Mouse (Mus musculus) neural tube, embryonic 12.5 days (tissue): ENCODE measurements around the gene Islr. TPM values are rescaled to one million over a fixed set of nuclear protein-coding genes. Genes with fewer than 3 reads are reported as not detected.

Source experiments
- ATAC-seq: fragments of 200-750 bp; cut with Nextera tagmentation; 2 replicates; pipeline ENCODE4 v1.8.0; 2017; ENCODE audit warnings: low read depth, mild to moderate bottlenecking, moderate TSS enrichment, moderate library complexity; ENCODE audit not compliant: low FRiP score
- H3K27ac ChIP-seq: fragments of 300-500 bp; sonication (generic); 2 replicates; pipeline ENCODE4 v1.5.1; 2016
- H3K27me3 ChIP-seq: fragments of 300-500 bp; sonication (generic); replicated peaks from 2 replicates; pipeline ENCODE4 v1.6.1; 2016; ENCODE audit warnings: mild to moderate bottlenecking
- H3K36me3 ChIP-seq: fragments of 300-500 bp; sonication (generic); 2 replicates; pipeline ENCODE4 v1.6.1; 2016; ENCODE audit warnings: mild to moderate bottlenecking
- H3K4me1 ChIP-seq: fragments of 300-500 bp; sonication (generic); 2 replicates; pipeline ENCODE4 v1.6.1; 2016
- H3K4me2 ChIP-seq: fragments of 300-500 bp; sonication (generic); replicated peaks from 2 replicates; pipeline ENCODE4 v1.6.1; 2016; ENCODE audit warnings: mild to moderate bottlenecking
- H3K4me3 ChIP-seq: fragments of 300-500 bp; sonication (generic); 2 replicates; pipeline ENCODE4 v1.5.1; 2016
- H3K9ac ChIP-seq: fragments of 300-500 bp; sonication (generic); 2 replicates; pipeline ENCODE4 v1.6.1; 2016; ENCODE audit warnings: mild to moderate bottlenecking
- H3K9me3 ChIP-seq: fragments of 300-500 bp; sonication (generic); 2 replicates; pipeline ENCODE4 v1.6.1; 2016; ENCODE audit warnings: mild to moderate bottlenecking
- WGBS: fragments of 180-500 bp; shearing (Covaris S2); methylation state at CpG from one replicate; pipeline ENCODE4 v1.1.7; 2016; 5-methylcytosine and 5-hydroxymethylcytosine counted together
- polyA plus RNA-seq: library from polyadenylated mRNA; unstranded; fragments of >200 nt; fragmentation: Nextera tagmentation; extraction: Ambion mirVana; gene quantifications from 2 replicates; pipeline ENCODE4 v1.2.1, GENCODE M21; 2016

Gene Islr
- polyA plus RNA-seq, 1 experiment from 2014 or later = 48.7 TPM

- Histone ChIP-seq H3K4me2 (no peak overlapping the region), H3K9me3 (no peaks in the 10 kb centered on the region), H3K4me3 (no peak overlapping the region), H3K4me1 (peaks cover 20% of the 10 kb centered on the region; the same call in 1 of the 2 replicates), H3K36me3 (no peaks in the 10 kb centered on the region), H3K27me3 (no peaks in the 10 kb centered on the region), H3K27ac (no peak overlapping the region), H3K9ac (no peak overlapping the region)
- ATAC-seq = 0 out of 2 replicates have a peak, but pooled peaks have one; percentile 44
- WGBS = 56% methylated on average over 9 of the region's 9 CpGs
Observed at GRCm38 (mm10) chr9:58241780-58242485, 37.8 kb upstream of the Islr start.

GRCm38 (mm10) chr9:58234502-58235015, 30.5 kb upstream of the Islr start:
- ATAC-seq = no peak
- WGBS = 97% methylated on average over 28 of the region's 28 CpGs
- no peaks in the 10 kb centered on the region for H3K9me3 ChIP-seq

GRCm38 (mm10) chr9:58232374-58232773, 28.3 kb upstream of the Islr start:
- H3K27ac ChIP-seq = no peak overlapping the region
- no peak overlapping the region for H3K9ac ChIP-seq
- no peaks in the 10 kb centered on the region for H3K9me3 ChIP-seq
- H3K4me2 ChIP-seq = no peak overlapping the region
- H3K36me3 ChIP-seq = peaks cover 21% of the 10 kb centered on the region
- H3K27me3 ChIP-seq = no peaks in the 10 kb centered on the region
- H3K4me1 ChIP-seq = no peaks in the 10 kb centered on the region
- no peak for ATAC-seq
- H3K4me3 ChIP-seq = no peak overlapping the region
- 80% methylated on average over 5 of the region's 5 CpGs for WGBS

More at GRCm38 (mm10) chr9:58234502-58235015, 30.5 kb upstream of the Islr start:
- Histone ChIP-seq H3K27ac (no peak overlapping the region), H3K9ac (no peak overlapping the region), H3K27me3 (no peaks in the 10 kb centered on the region), H3K36me3 (peaks cover 9% of the 10 kb centered on the region), H3K4me2 (no peak overlapping the region), H3K4me1 (no peaks in the 10 kb centered on the region), H3K4me3 (no peak overlapping the region)

- 67% methylated on average over 6 of the region's 6 CpGs for WGBS
- no peaks in the 10 kb centered on the region for H3K27me3 ChIP-seq
- no peaks in the 10 kb centered on the region for H3K9me3 ChIP-seq
- H3K4me2 ChIP-seq = no peak overlapping the region
- peaks cover 21% of the 10 kb centered on the region for H3K36me3 ChIP-seq
- H3K4me1 ChIP-seq = no peaks in the 10 kb centered on the region
- no peak overlapping the region for H3K4me3 ChIP-seq
- no peak for ATAC-seq
- H3K27ac ChIP-seq = no peak overlapping the region
- no peak overlapping the region for H3K9ac ChIP-seq
Observed at GRCm38 (mm10) chr9:58231746-58232145, 27.6 kb upstream of the Islr start.

- Histone ChIP-seq H3K4me3 (no peak overlapping the region), H3K9me3 (no peaks in the 10 kb centered on the region), H3K4me2 (no peak overlapping the region), H3K9ac (no peak overlapping the region), H3K4me1 (no peaks in the 10 kb centered on the region), H3K36me3 (peaks cover 16% of the 10 kb centered on the region), H3K27ac (no peak overlapping the region), H3K27me3 (no peaks in the 10 kb centered on the region)
- WGBS = 94% methylated on average over 9 of the region's 9 CpGs
- no peak for ATAC-seq
Observed at GRCm38 (mm10) chr9:58228777-58229466, 24.8 kb upstream of the Islr start.

GRCm38 (mm10) chr9:58225915-58226913, 22.1 kb upstream of the Islr start:
- WGBS = 67% methylated on average over 9 of the region's 9 CpGs

GRCm38 (mm10) chr9:58224356-58224755, 20.2 kb upstream of the Islr start:
- Histone ChIP-seq H3K4me1 (no peaks in the 10 kb centered on the region), H3K27ac (no peak overlapping the region), H3K36me3 (peaks cover 10% of the 10 kb centered on the region), H3K9me3 (no peaks in the 10 kb centered on the region), H3K9ac (no peak overlapping the region), H3K4me3 (no peak overlapping the region), H3K27me3 (no peaks in the 10 kb centered on the region), H3K4me2 (no peak overlapping the region)
- WGBS = 94% methylated on average over 2 of the region's 2 CpGs
- ATAC-seq = no peak

More at GRCm38 (mm10) chr9:58225915-58226913, 22.1 kb upstream of the Islr start:
- Histone ChIP-seq H3K27me3 (no peaks in the 10 kb centered on the region), H3K9ac (no peak overlapping the region), H3K27ac (no peak overlapping the region), H3K4me3 (no peak overlapping the region), H3K9me3 (no peaks in the 10 kb centered on the region), H3K4me1 (no peaks in the 10 kb centered on the region), H3K36me3 (peaks cover 16% of the 10 kb centered on the region), H3K4me2 (no peak overlapping the region)
- no peak for ATAC-seq

- Histone ChIP-seq H3K4me3 (no peak overlapping the region), H3K4me2 (no peak overlapping the region), H3K27ac (no peak overlapping the region), H3K4me1 (no peaks in the 10 kb centered on the region), H3K27me3 (no peaks in the 10 kb centered on the region), H3K36me3 (no peaks in the 10 kb centered on the region), H3K9me3 (no peaks in the 10 kb centered on the region), H3K9ac (no peak overlapping the region)
- 73% methylated on average over 24 of the region's 24 CpGs for WGBS
- ATAC-seq = no peak
Observed at GRCm38 (mm10) chr9:58220218-58220903, 16.3 kb upstream of the Islr start.

GRCm38 (mm10) chr9:58218539-58218938, 14.4 kb upstream of the Islr start:
- no peaks in the 10 kb centered on the region for H3K27me3 ChIP-seq
- H3K9ac ChIP-seq = no peak overlapping the region
- 89% methylated on average over 3 of the region's 3 CpGs for WGBS
- H3K4me2 ChIP-seq = no peak overlapping the region
- ATAC-seq = no peak
- H3K4me1 ChIP-seq = peaks cover 7% of the 10 kb centered on the region
- no peaks in the 10 kb centered on the region for H3K9me3 ChIP-seq
- H3K27ac ChIP-seq = no peak overlapping the region
- H3K36me3 ChIP-seq = no peaks in the 10 kb centered on the region
- no peak overlapping the region for H3K4me3 ChIP-seq

GRCm38 (mm10) chr9:58216402-58216801, 12.3 kb upstream of the Islr start:
- Histone ChIP-seq H3K4me2 (no peak overlapping the region), H3K27ac (no peak overlapping the region), H3K27me3 (no peaks in the 10 kb centered on the region), H3K4me1 (peaks cover 16% of the 10 kb centered on the region), H3K9me3 (no peaks in the 10 kb centered on the region), H3K9ac (no peak overlapping the region), H3K36me3 (no peaks in the 10 kb centered on the region), H3K4me3 (no peak overlapping the region)
- 49% methylated on average over 6 of the region's 6 CpGs for WGBS
- ATAC-seq = no peak

- Histone ChIP-seq H3K9me3 (no peaks in the 10 kb centered on the region), H3K4me2 (no peak overlapping the region), H3K36me3 (no peaks in the 10 kb centered on the region), H3K27ac (no peak overlapping the region), H3K4me1 (peaks cover 16% of the 10 kb centered on the region), H3K27me3 (no peaks in the 10 kb centered on the region), H3K4me3 (no peak overlapping the region), H3K9ac (no peak overlapping the region)
- 53% methylated on average over 8 of the region's 8 CpGs for WGBS
- no peak for ATAC-seq
Observed at GRCm38 (mm10) chr9:58214519-58215180, 10.5 kb upstream of the Islr start.
